Mouse (Mus musculus) liver, embryonic 14.5 days (tissue): ENCODE measurements at regions not wholly inside any gene's neighbourhood (a gene's known extent, or its start where the extent isn't known, plus 50 kb on each side); places are given as distances from the start of the nearest gene placed in this dataset.

Experiments used
- CTCF ChIP-seq: IDR thresholded peaks from 2 replicates; pipeline ENCODE4 v1.5.1; 2016; ENCODE audit warnings: antibody characterized with exemption, low read depth, control low read depth
- EP300 ChIP-seq: IDR thresholded peaks from 2 replicates; pipeline ENCODE4 v1.6.1; 2016; ENCODE audit warnings: antibody characterized with exemption, low read depth

DNA sequence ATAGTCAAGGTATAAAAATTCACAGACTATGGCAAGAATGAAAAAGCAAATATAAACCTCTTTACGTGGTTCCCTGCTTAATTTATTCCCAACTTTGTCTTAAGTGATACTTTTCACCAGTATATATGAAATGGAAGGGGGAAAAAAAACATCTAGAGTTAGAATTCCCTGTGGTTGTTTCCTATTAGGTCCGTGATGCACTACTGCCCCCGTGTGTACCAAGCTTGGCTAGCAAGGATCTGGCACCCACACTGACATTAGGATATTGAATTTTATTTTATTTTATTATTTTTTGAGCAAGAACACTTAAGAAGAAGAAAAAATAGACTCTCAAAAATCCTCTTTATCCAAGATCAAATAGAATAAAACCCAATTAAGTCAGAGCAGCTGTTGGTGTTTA is 303.9 kb upstream of the Castor2 start:
- TF ChIP-seq EP300 (no peak), CTCF (no peak)
